Mouse (Mus musculus) hindbrain, embryonic 12.5 days (tissue): Measurements from ENCODE around the gene Dars. TPM values are rescaled to one million over a fixed set of nuclear protein-coding genes. Genes with fewer than 3 reads are reported as not detected.

Experiments used
- ATAC-seq: fragments of 200-750 bp; cut with Nextera tagmentation; 2 replicates; pipeline ENCODE4 v1.8.0; 2017; ENCODE audit warnings: moderate TSS enrichment; ENCODE audit not compliant: low FRiP score
- H3K27ac ChIP-seq: fragments of 300-500 bp; sonication (generic); 2 replicates; pipeline ENCODE4 v1.5.1; 2016; ENCODE audit warnings: mild to moderate bottlenecking
- H3K27me3 ChIP-seq: fragments of 300-500 bp; sonication (generic); 2 replicates; pipeline ENCODE4 v1.6.1; 2016; ENCODE audit warnings: mild to moderate bottlenecking
- H3K36me3 ChIP-seq: fragments of 300-500 bp; sonication (generic); 2 replicates; pipeline ENCODE4 v1.6.1; 2016; ENCODE audit warnings: mild to moderate bottlenecking
- H3K4me1 ChIP-seq: fragments of 300-500 bp; sonication (generic); 2 replicates; pipeline ENCODE4 v1.6.1; 2016
- H3K4me2 ChIP-seq: fragments of 300-500 bp; sonication (generic); replicated peaks from 2 replicates; pipeline ENCODE4 v1.6.1; 2016; ENCODE audit warnings: mild to moderate bottlenecking
- H3K4me3 ChIP-seq: fragments of 300-500 bp; sonication (generic); 2 replicates; pipeline ENCODE4 v1.5.1; 2016; ENCODE audit warnings: mild to moderate bottlenecking
- H3K9ac ChIP-seq: fragments of 300-500 bp; sonication (generic); 2 replicates; pipeline ENCODE4 v1.6.1; 2016; ENCODE audit warnings: mild to moderate bottlenecking, moderate library complexity
- H3K9me3 ChIP-seq: fragments of 300-500 bp; sonication (generic); replicated peaks from 2 replicates; pipeline ENCODE4 v1.6.1; 2016; ENCODE audit warnings: mild to moderate bottlenecking
- WGBS: fragments of 180-500 bp; shearing (Covaris S2); methylation state at CpG from one replicate; pipeline ENCODE4 v1.1.7; 2016; 5-methylcytosine and 5-hydroxymethylcytosine counted together
- polyA plus RNA-seq: library from polyadenylated mRNA; unstranded; fragments of >200 nt; fragmentation: Nextera tagmentation; extraction: Ambion mirVana; gene quantifications from 2 replicates; pipeline ENCODE4 v1.2.1, GENCODE M21; 2016

Gene Dars
- polyA plus RNA-seq, 1 experiment from 2014 or later: 184 TPM

- Histone ChIP-seq H3K9me3 (no peaks in the 10 kb centered on the region), H3K9ac (no peak overlapping the region), H3K36me3 (0 out of 2 replicates have a peak, but pooled peaks cover 6% of the 10 kb centered on the region), H3K4me1 (peaks cover 12% of the 10 kb centered on the region), H3K27ac (peak overlapping the region; percentile 57), H3K4me3 (no peak overlapping the region), H3K27me3 (no peaks in the 10 kb centered on the region), H3K4me2 (no peak overlapping the region)
- 49% methylated on average over 1 of the region's 1 CpGs for WGBS
- ATAC-seq: 0 out of 2 replicates have a peak, but pooled peaks have one; percentile 58
These were observed 11.5 kb downstream of the Dars start for GRCm38 (mm10) chr1:128405675-128406074.

- Histone ChIP-seq H3K9ac (no peak overlapping the region), H3K9me3 (no peaks in the 10 kb centered on the region), H3K4me1 (peaks cover 17% of the 10 kb centered on the region), H3K4me3 (no peak overlapping the region), H3K36me3 (0 out of 2 replicates have a peak, but pooled peaks cover 3% of the 10 kb centered on the region), H3K4me2 (no peak overlapping the region), H3K27me3 (no peaks in the 10 kb centered on the region), H3K27ac (peak overlapping the region; percentile 70; the same call in 1 of the 2 replicates)
- 9% methylated on average over 2 of the region's 2 CpGs for WGBS
- ATAC-seq: peak; percentile 91
These were observed 12.1 kb downstream of the Dars start for GRCm38 (mm10) chr1:128405041-128405481.

- Histone ChIP-seq H3K27ac (peak overlapping the region; percentile 62), H3K36me3 (peaks cover 10% of the 10 kb centered on the region; the same call in 1 of the 2 replicates), H3K9ac (no peak overlapping the region), H3K27me3 (no peaks in the 10 kb centered on the region), H3K4me3 (no peak overlapping the region), H3K4me2 (no peak overlapping the region), H3K4me1 (peaks cover 16% of the 10 kb centered on the region), H3K9me3 (no peaks in the 10 kb centered on the region)
- ATAC-seq: 0 out of 2 replicates have a peak, but pooled peaks have one; percentile 30
- WGBS: 22% methylated on average over 2 of the region's 2 CpGs
These were observed 16.2 kb downstream of the Dars start for GRCm38 (mm10) chr1:128400926-128401325.

- H3K9me3 ChIP-seq: no peaks in the 10 kb centered on the region
- 25% methylated on average over 5 of the region's 5 CpGs for WGBS
- peaks cover 13% of the 10 kb centered on the region for H3K4me1 ChIP-seq
- ATAC-seq: no peak
- no peak overlapping the region for H3K4me2 ChIP-seq
- no peak overlapping the region for H3K4me3 ChIP-seq
- H3K27ac ChIP-seq: peak overlapping the region; percentile 62
- H3K9ac ChIP-seq: no peak overlapping the region
- H3K27me3 ChIP-seq: no peaks in the 10 kb centered on the region
- peaks cover 10% of the 10 kb centered on the region; the same call in 1 of the 2 replicates for H3K36me3 ChIP-seq
These were observed 16.9 kb downstream of the Dars start for GRCm38 (mm10) chr1:128399941-128400915.

GRCm38 (mm10) chr1:128398738-128399445, 18.3 kb downstream of the Dars start:
- no peaks in the 10 kb centered on the region for H3K9me3 ChIP-seq
- no peak overlapping the region for H3K4me2 ChIP-seq
- H3K4me1 ChIP-seq: peaks cover 9% of the 10 kb centered on the region
- peaks cover 15% of the 10 kb centered on the region for H3K36me3 ChIP-seq
- no peak overlapping the region for H3K4me3 ChIP-seq
- no peak overlapping the region for H3K9ac ChIP-seq
- H3K27me3 ChIP-seq: no peaks in the 10 kb centered on the region
- WGBS: 94% methylated on average over 5 of the region's 5 CpGs
- ATAC-seq: no peak
- H3K27ac ChIP-seq: no peak overlapping the region

GRCm38 (mm10) chr1:128394657-128395056, 22.5 kb downstream of the Dars start:
- Histone ChIP-seq H3K27me3 (no peaks in the 10 kb centered on the region), H3K4me3 (no peak overlapping the region), H3K9ac (no peak overlapping the region), H3K4me2 (no peak overlapping the region), H3K27ac (no peak overlapping the region), H3K4me1 (peaks cover under 1% of the 10 kb centered on the region), H3K36me3 (peaks cover 22% of the 10 kb centered on the region), H3K9me3 (no peaks in the 10 kb centered on the region)
- ATAC-seq: no peak
- WGBS: 86% methylated on average over 3 of the region's 3 CpGs

- 57% methylated on average over 2 of the region's 2 CpGs for WGBS
These were observed 24.8 kb downstream of the Dars start for GRCm38 (mm10) chr1:128392382-128392781.

GRCm38 (mm10) chr1:128386487-128386886, 30.7 kb downstream of the Dars start:
- WGBS: 96% methylated on average over 7 of the region's 7 CpGs

More at GRCm38 (mm10) chr1:128392382-128392781, 24.8 kb downstream of the Dars start:
- Histone ChIP-seq H3K27me3 (no peaks in the 10 kb centered on the region), H3K9me3 (no peaks in the 10 kb centered on the region), H3K9ac (no peak overlapping the region), H3K36me3 (peaks cover 27% of the 10 kb centered on the region), H3K27ac (no peak overlapping the region), H3K4me1 (no peaks in the 10 kb centered on the region), H3K4me3 (no peak overlapping the region), H3K4me2 (no peak overlapping the region)
- ATAC-seq: no peak

GRCm38 (mm10) chr1:128376841-128377240, 40.3 kb downstream of the Dars start:
- peaks cover 34% of the 10 kb centered on the region for H3K36me3 ChIP-seq
- H3K27ac ChIP-seq: no peak overlapping the region
- H3K4me1 ChIP-seq: no peaks in the 10 kb centered on the region
- H3K4me3 ChIP-seq: no peak overlapping the region
- no peak overlapping the region for H3K4me2 ChIP-seq
- H3K9me3 ChIP-seq: no peaks in the 10 kb centered on the region
- WGBS: 85% methylated on average over 4 of the region's 4 CpGs
- H3K27me3 ChIP-seq: no peaks in the 10 kb centered on the region
- H3K9ac ChIP-seq: no peak overlapping the region
- ATAC-seq: no peak

More at GRCm38 (mm10) chr1:128386487-128386886, 30.7 kb downstream of the Dars start:
- peaks cover 29% of the 10 kb centered on the region for H3K36me3 ChIP-seq
- no peak overlapping the region for H3K4me3 ChIP-seq
- H3K9me3 ChIP-seq: no peaks in the 10 kb centered on the region
- H3K4me2 ChIP-seq: no peak overlapping the region
- H3K27ac ChIP-seq: no peak overlapping the region
- no peaks in the 10 kb centered on the region for H3K4me1 ChIP-seq
- no peak for ATAC-seq
- H3K9ac ChIP-seq: no peak overlapping the region
- no peaks in the 10 kb centered on the region for H3K27me3 ChIP-seq

GRCm38 (mm10) chr1:128372143-128372860, 44.9 kb downstream of the Dars start:
- H3K4me2 ChIP-seq: no peak overlapping the region
- H3K36me3 ChIP-seq: peaks cover 15% of the 10 kb centered on the region
- no peak overlapping the region for H3K4me3 ChIP-seq
- H3K27ac ChIP-seq: no peak overlapping the region
- WGBS: 80% methylated on average over 7 of the region's 7 CpGs
- H3K27me3 ChIP-seq: no peaks in the 10 kb centered on the region
- ATAC-seq: no peak
- H3K4me1 ChIP-seq: no peaks in the 10 kb centered on the region
- H3K9ac ChIP-seq: no peak overlapping the region
- no peaks in the 10 kb centered on the region for H3K9me3 ChIP-seq

GRCm38 (mm10) chr1:128368732-128369441, 48.3 kb downstream of the Dars start:
- no peak overlapping the region for H3K4me2 ChIP-seq
- ATAC-seq: peak; percentile 76

More at GRCm38 (mm10) chr1:128368732-128369441, 48.3 kb downstream of the Dars start:
- Histone ChIP-seq H3K27ac (no peak overlapping the region), H3K9me3 (no peaks in the 10 kb centered on the region), H3K27me3 (no peaks in the 10 kb centered on the region), H3K4me1 (no peaks in the 10 kb centered on the region), H3K9ac (no peak overlapping the region), H3K36me3 (peaks cover 17% of the 10 kb centered on the region), H3K4me3 (no peak overlapping the region)
- WGBS: 57% methylated on average over 5 of the region's 5 CpGs
